Mouse (Mus musculus) Muller cell, postnatal 12 days (primary cell): Measurements from ENCODE around the gene Sgtb.

Experiments
- DNase-seq: peaks from one replicate; pipeline ENCODE4 v3.0.0-alpha.2; 2015; ENCODE audit errors: inconsistent ontology term

Sgtb gene

GRCm38 (mm10) chr13:104179176-104179888 is 69.8 kb downstream of the Sgtb start:
- peak; percentile 27 for DNase-seq

DNA sequence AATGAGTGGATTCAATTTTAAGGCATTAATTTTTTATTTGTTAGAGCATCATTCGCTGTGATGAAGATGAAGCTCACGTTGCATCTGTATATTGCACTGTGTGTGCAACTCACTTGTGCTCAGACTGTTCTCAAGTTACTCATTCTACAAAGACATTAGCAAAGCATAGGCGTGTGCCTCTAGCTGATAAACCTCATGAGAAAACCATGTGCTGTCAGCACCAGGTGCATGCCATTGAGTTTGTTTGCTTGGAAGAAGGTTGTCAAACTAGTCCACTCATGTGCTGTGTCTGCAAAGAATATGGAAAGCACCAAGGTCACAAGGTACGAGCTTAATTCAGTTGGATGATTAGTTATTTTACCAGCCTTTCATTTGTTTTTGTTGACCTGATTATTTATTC is 77.8 kb downstream of the Sgtb start:
- no peak for DNase-seq
